Mouse (Mus musculus) forebrain, embryonic 14.5 days (tissue): ENCODE results near the gene Ephb2. TPM values are rescaled to one million over a fixed set of nuclear protein-coding genes. Genes with fewer than 3 reads are reported as not detected.

Experiments used
- ATAC-seq: fragments of 200-750 bp; cut with Nextera tagmentation; 2 replicates; pipeline ENCODE4 v1.8.0; 2017; ENCODE audit warnings: mild to moderate bottlenecking, moderate library complexity
- DNase-seq: peaks from one replicate; pipeline ENCODE4 v3.0.0-alpha.2; 2015; ENCODE audit warnings: low spot score
- H3K27ac ChIP-seq: fragments of 300-500 bp; sonication (generic); 2 replicates; pipeline ENCODE4 v1.5.1; 2014; ENCODE audit warnings: low read depth, mild to moderate bottlenecking, control low read depth, low read length, moderate library complexity
- H3K27me3 ChIP-seq: fragments of 300-500 bp; sonication (generic); replicated peaks from 2 replicates; pipeline ENCODE4 v1.6.1; 2014; ENCODE audit warnings: low read length, control low read depth, mixed read lengths; ENCODE audit not compliant: control insufficient read depth, insufficient read depth
- H3K36me3 ChIP-seq: fragments of 300-500 bp; sonication (generic); 2 replicates; pipeline ENCODE4 v1.6.1; 2014; ENCODE audit warnings: low read length, control low read depth; ENCODE audit not compliant: control insufficient read depth, insufficient read depth
- H3K4me1 ChIP-seq: fragments of 300-500 bp; sonication (generic); 2 replicates; pipeline ENCODE4 v1.6.1; 2014; ENCODE audit warnings: antibody characterized with exemption, low read length, control low read depth; ENCODE audit not compliant: control insufficient read depth, insufficient read depth
- H3K4me2 ChIP-seq: fragments of 300-500 bp; sonication (generic); 2 replicates; pipeline ENCODE4 v1.6.1; 2014; ENCODE audit warnings: mild to moderate bottlenecking, control low read depth, low read length
- H3K4me3 ChIP-seq: fragments of 300-500 bp; sonication (generic); 2 replicates; pipeline ENCODE4 v1.5.1; 2014; ENCODE audit warnings: low read depth, low read length, control low read depth
- H3K9ac ChIP-seq: fragments of 300-500 bp; sonication (generic); 2 replicates; pipeline ENCODE4 v1.6.1; 2014; ENCODE audit warnings: mild to moderate bottlenecking, low read length, control low read depth, moderate library complexity
- H3K9me3 ChIP-seq: fragments of 300-500 bp; sonication (generic); replicated peaks from 2 replicates; pipeline ENCODE4 v1.6.1; 2016; ENCODE audit warnings: low read length, control low read depth, mixed read lengths; ENCODE audit not compliant: control insufficient read depth
- WGBS: fragments of 180-500 bp; shearing (Covaris S2); extraction: QIAGEN DNeasy Blood & Tissue Kit; methylation state at CpG from one replicate; pipeline ENCODE4 v1.1.7; 2014; 5-methylcytosine and 5-hydroxymethylcytosine counted together
- polyA plus RNA-seq: library from polyadenylated mRNA; unstranded; fragments of >200 nt; fragmentation: Nextera tagmentation; extraction: Ambion mirVana; gene quantifications from 2 replicates; pipeline ENCODE4 v1.2.1, GENCODE M21; 2014

Gene Ephb2
- polyA plus RNA-seq, 1 experiment from 2014 or later = 9.3 TPM

DNA sequence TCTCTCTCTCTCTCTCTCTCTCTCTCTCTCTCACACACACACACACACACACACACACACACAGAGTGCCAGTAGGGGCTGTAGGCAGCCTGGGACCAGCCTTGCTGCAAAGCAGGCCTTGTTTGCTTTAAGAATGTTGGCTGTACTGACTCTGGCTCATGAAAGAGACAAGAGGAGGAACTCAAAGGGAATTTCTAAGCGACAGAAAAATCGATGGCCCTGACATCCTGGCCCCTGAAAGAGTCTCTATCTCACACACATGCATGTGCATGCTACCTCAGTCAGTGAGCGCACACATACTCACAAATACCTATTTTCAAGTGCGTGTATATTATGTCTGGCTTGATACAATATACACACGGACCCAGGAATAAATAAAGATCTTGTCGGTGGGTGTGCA, 79.3 kb downstream of the Ephb2 start:
- Histone ChIP-seq H3K9me3 (no peaks in the 10 kb centered on the region), H3K4me2 (no peak overlapping the region), H3K27ac (peak overlapping the region; percentile 84), H3K4me3 (no peak overlapping the region), H3K9ac (peak overlapping the region; percentile 47), H3K27me3 (no peaks in the 10 kb centered on the region), H3K4me1 (peaks cover 44% of the 10 kb centered on the region), H3K36me3 (peaks cover 4% of the 10 kb centered on the region; the same call in 1 of the 2 replicates)
- DNase-seq (no peak), ATAC-seq (no peak)
- WGBS = 39% methylated on average over 6 of the region's 6 CpGs

DNA sequence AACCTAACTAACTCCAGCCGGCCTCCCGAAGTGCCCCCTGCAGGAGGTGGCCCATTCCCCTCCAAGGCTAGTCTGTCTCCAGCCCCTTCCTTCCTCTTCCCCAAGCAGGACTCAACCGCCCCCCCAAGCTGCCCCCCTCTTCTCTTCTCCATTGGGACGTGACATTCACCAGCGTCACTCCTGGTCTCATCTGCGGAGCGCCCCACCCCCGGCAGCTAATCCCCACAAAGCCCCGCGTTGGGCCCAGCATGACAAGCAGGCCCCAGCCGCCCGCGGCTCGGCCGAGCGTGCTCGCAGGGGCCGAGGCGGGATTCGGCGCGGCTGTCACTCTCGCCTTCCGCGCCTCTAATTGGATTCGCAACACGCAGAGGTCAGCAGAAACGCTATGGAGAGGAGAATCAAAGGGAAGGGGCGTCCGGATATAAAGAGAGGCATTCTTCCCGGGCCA, 80.4 kb downstream of the Ephb2 start:
- WGBS = under 1% methylated on average over 31 of the region's 31 CpGs
- H3K27me3 ChIP-seq = no peaks in the 10 kb centered on the region
- peak overlapping the region; percentile 84 for H3K27ac ChIP-seq
- peak; percentile 92 for DNase-seq
- H3K9me3 ChIP-seq = no peaks in the 10 kb centered on the region
- peak overlapping the region; percentile 12 for H3K4me3 ChIP-seq
- H3K4me2 ChIP-seq = peak overlapping the region; percentile 47
- peak; percentile 81 for ATAC-seq
- H3K9ac ChIP-seq = peak overlapping the region; percentile 55
- peaks cover 55% of the 10 kb centered on the region for H3K4me1 ChIP-seq
- H3K36me3 ChIP-seq = peaks cover 4% of the 10 kb centered on the region; the same call in 1 of the 2 replicates

GRCm38 (mm10) chr4:136754256-136754655, 81.5 kb downstream of the Ephb2 start:
- Histone ChIP-seq H3K27ac (peak overlapping the region; percentile 84), H3K9me3 (no peaks in the 10 kb centered on the region), H3K27me3 (no peaks in the 10 kb centered on the region), H3K4me3 (no peak overlapping the region), H3K36me3 (peaks cover 3% of the 10 kb centered on the region; the same call in 1 of the 2 replicates), H3K9ac (peak overlapping the region; percentile 29; the same call in 1 of the 2 replicates), H3K4me2 (no peak overlapping the region), H3K4me1 (peaks cover 66% of the 10 kb centered on the region)
- no peak for ATAC-seq
- no peak for DNase-seq
- 72% methylated on average over 8 of the region's 8 CpGs for WGBS

- Histone ChIP-seq H3K9me3 (no peaks in the 10 kb centered on the region), H3K4me1 (peaks cover 54% of the 10 kb centered on the region), H3K4me3 (no peak overlapping the region), H3K9ac (0 out of 2 replicates have a peak overlapping the region, but pooled peaks have one; percentile 48), H3K36me3 (no peaks in the 10 kb centered on the region), H3K27ac (peak overlapping the region; percentile 86), H3K27me3 (no peaks in the 10 kb centered on the region), H3K4me2 (no peak overlapping the region)
- ATAC-seq (no peak), DNase-seq (no peak)
- WGBS = 12% methylated on average over 4 of the region's 4 CpGs
These were observed 84.3 kb downstream of the Ephb2 start for GRCm38 (mm10) chr4:136751355-136752020.

GRCm38 (mm10) chr4:136750578-136751338, 85.0 kb downstream of the Ephb2 start:
- Histone ChIP-seq H3K4me1 (peaks cover 47% of the 10 kb centered on the region), H3K9me3 (no peaks in the 10 kb centered on the region), H3K4me3 (no peak overlapping the region), H3K36me3 (no peaks in the 10 kb centered on the region), H3K27me3 (no peaks in the 10 kb centered on the region), H3K4me2 (peak overlapping the region; percentile 32), H3K9ac (peak overlapping the region; percentile 48), H3K27ac (peak overlapping the region; percentile 86)
- DNase-seq = peak; percentile 75
- ATAC-seq = peak; percentile 24
- WGBS = 1% methylated on average over 19 of the region's 19 CpGs

DNA sequence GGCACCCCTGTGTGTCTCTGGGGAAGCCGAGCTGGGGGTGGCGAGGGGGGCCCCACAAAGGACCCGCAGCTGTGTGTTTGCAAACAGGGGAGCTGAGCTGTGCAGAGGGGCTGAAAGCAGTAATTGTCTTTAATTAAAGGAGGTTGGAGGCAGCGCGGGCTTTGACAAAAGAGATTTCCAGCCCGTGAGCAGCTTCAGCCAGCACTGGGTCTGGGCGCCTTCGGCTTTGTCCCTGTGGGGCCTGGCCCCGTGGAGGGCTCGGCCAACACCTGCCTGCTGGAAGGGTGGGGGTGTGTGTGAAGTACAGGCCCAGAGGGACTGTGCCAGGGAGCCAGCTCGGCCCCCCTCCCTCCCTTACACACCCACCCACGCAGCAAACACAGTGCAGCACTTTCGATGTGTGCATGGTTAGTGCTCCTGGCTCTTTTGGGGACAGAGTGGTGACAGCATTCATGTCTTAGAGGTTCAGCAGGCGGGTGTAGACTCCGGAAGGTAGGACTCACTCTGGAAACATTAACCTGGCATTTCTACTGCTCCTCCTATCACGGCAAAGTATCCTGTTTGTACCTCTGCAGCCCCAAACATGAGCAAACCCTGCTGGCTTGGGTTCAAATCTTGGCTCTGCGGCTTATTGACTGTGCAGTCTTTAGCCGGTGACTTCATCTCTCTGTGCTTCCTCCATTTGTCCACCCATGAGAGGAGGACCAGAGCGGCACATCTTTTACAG, 85.8 kb downstream of the Ephb2 start:
- WGBS = 2% methylated on average over 19 of the region's 19 CpGs
- ATAC-seq (peak; percentile 84), DNase-seq (peak; percentile 85)
- Histone ChIP-seq H3K4me2 (peak overlapping the region; percentile 32), H3K9me3 (no peaks in the 10 kb centered on the region), H3K4me1 (peaks cover 41% of the 10 kb centered on the region), H3K4me3 (no peak overlapping the region), H3K27me3 (no peaks in the 10 kb centered on the region), H3K9ac (peak overlapping the region; percentile 48), H3K36me3 (no peaks in the 10 kb centered on the region), H3K27ac (peak overlapping the region; percentile 86)

- Histone ChIP-seq H3K9ac (peak overlapping the region; percentile 48; the same call in 1 of the 2 replicates), H3K36me3 (no peaks in the 10 kb centered on the region), H3K27ac (peak overlapping the region; percentile 86), H3K4me2 (peak overlapping the region; percentile 32; the same call in 1 of the 2 replicates), H3K4me3 (no peak overlapping the region), H3K27me3 (no peaks in the 10 kb centered on the region), H3K9me3 (no peaks in the 10 kb centered on the region), H3K4me1 (peaks cover 35% of the 10 kb centered on the region)
- DNase-seq (no peak), ATAC-seq (no peak)
- 2% methylated on average over 4 of the region's 4 CpGs for WGBS
These were observed 86.4 kb downstream of the Ephb2 start for GRCm38 (mm10) chr4:136749431-136749830.

DNA sequence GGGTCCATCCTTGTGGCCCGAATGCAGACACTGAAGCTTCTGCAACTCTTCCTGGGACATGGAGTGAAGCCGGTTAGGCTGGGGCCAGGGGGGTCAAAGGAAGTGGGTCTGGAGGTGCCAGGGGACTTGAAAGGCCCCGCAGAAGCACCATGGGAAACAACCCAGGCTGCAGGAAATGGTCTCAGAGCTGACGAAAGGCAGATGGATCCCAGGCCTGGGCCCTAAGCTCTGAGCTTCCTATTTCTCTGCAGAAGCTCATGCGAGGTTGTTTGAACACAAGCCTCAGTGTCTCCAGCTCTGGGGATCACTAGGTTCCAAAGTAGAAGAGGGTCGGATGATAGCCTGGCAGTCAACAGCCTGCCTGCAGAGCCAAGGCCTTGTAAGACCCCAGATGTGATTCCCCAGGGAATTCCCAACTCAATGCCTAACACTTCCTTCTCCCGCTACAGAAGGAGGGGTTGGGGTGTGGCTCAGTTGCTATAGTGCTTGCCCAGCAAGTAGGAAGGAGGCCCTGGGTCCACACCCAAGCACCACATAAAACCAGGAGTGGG, 86.9 kb downstream of the Ephb2 start:
- DNase-seq (no peak), ATAC-seq (no peak)
- Histone ChIP-seq H3K9me3 (no peaks in the 10 kb centered on the region), H3K36me3 (no peaks in the 10 kb centered on the region), H3K27me3 (no peaks in the 10 kb centered on the region), H3K4me2 (no peak overlapping the region), H3K4me1 (peaks cover 30% of the 10 kb centered on the region), H3K27ac (peak overlapping the region; percentile 1; the same call in 1 of the 2 replicates), H3K4me3 (no peak overlapping the region), H3K9ac (no peak overlapping the region)
- 64% methylated on average over 7 of the region's 7 CpGs for WGBS
